Mouse (Mus musculus) spleen, adult 2 months (tissue): ENCODE data around the gene Zfp85.

ENCODE experiments used
- CTCF ChIP-seq: fragments of 200-500 bp; IDR thresholded peaks from 2 replicates; pipeline ENCODE4 v1.5.1; 2011; ENCODE audit warnings: mild to moderate bottlenecking, inconsistent platforms; ENCODE audit not compliant: insufficient read depth, insufficient read length, insufficient replicate concordance; ENCODE audit errors: extremely low read depth
- POLR2A ChIP-seq: fragments of 200-500 bp; IDR thresholded peaks from 2 replicates; pipeline ENCODE4 v1.6.1; 2011; ENCODE audit warnings: low read depth, low read length, inconsistent platforms

DNA sequence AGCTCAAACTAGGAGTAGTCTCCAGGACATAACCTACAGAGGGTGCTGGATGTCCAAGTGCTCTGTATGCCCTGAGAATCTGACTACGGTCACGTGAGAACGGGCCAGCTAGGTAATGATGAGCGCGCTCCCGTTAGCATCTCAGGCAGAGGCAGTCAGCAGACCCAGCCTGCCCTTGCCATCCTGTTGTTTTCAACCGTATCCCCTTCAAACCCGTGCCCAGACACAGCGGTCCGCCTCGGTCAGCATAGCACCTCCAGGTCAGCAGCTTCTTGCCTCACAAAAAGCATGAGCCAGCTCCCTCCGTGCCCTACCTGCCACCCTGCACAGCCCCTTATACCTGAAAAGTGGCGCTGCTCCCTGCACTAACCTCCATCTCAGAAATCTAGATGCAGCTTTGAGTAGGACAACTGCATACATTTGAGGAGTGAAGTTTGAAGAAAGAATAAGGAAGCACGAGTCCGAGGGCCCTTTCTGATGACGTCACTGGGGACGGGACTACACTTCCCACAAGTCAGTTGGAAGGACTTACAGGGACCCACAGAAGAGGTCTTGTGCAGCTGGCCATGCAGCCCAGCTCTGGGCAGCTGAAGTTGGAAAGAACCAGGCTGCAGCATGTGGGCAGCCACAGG lies 31.1 kb downstream of the Zfp85 start:
- TF ChIP-seq POLR2A: no peak
- no peak for TF ChIP-seq CTCF
